Mouse (Mus musculus) adrenal gland, postnatal 14 days (tissue): ENCODE measurements around the gene Rbms3. TPM values are rescaled to one million over a fixed set of nuclear protein-coding genes. Genes with fewer than 3 reads are reported as not detected.

Experiments
- DNase-seq: peaks from one replicate; pipeline ENCODE4 v3.0.0; 2021; ENCODE audit warnings: mixed read lengths
- total RNA-seq: library from RNA; stranded (reverse); gene quantifications from 2 replicates; pipeline ENCODE4 v1.2.3, GENCODE M21; 2021

Gene Rbms3
- total RNA-seq, 1 experiment from 2014 or later = 27.8 TPM

GRCm38 (mm10) chr9:116639597-116640301 lies 990.0 kb downstream of the Rbms3 start:
- peak; percentile 34 for DNase-seq

- DNase-seq = no peak
Measured at GRCm38 (mm10) chr9:116633786-116634185, 995.9 kb downstream of the Rbms3 start.

GRCm38 (mm10) chr9:116633075-116633474 lies 996.6 kb downstream of the Rbms3 start:
- no peak for DNase-seq

- no peak for DNase-seq
Measured at GRCm38 (mm10) chr9:116631816-116632215, 997.9 kb downstream of the Rbms3 start.

- no peak for DNase-seq
Measured at GRCm38 (mm10) chr9:116630805-116631204, 998.9 kb downstream of the Rbms3 start.

- no peak for DNase-seq
Measured at GRCm38 (mm10) chr9:116620434-116620833, 1009.3 kb downstream of the Rbms3 start.

GRCm38 (mm10) chr9:116618886-116619285 lies 1010.8 kb downstream of the Rbms3 start:
- no peak for DNase-seq

- no peak for DNase-seq
Measured at GRCm38 (mm10) chr9:116613276-116613675, 1016.4 kb downstream of the Rbms3 start.

GRCm38 (mm10) chr9:116596046-116596445 lies 1033.7 kb downstream of the Rbms3 start:
- no peak for DNase-seq

- DNase-seq = no peak
Measured at GRCm38 (mm10) chr9:116592486-116592885, 1037.2 kb downstream of the Rbms3 start.

GRCm38 (mm10) chr9:116591071-116591470 lies 1038.6 kb downstream of the Rbms3 start:
- no peak for DNase-seq

- DNase-seq = no peak
Measured at GRCm38 (mm10) chr9:116569680-116570079, 1060.0 kb downstream of the Rbms3 start.

GRCm38 (mm10) chr9:116566711-116567110 lies 1063.0 kb downstream of the Rbms3 start:
- DNase-seq = no peak

- no peak for DNase-seq
Measured at GRCm38 (mm10) chr9:116557781-116558180, 1071.9 kb downstream of the Rbms3 start.

GRCm38 (mm10) chr9:116556641-116557040 lies 1073.1 kb downstream of the Rbms3 start:
- no peak for DNase-seq

GRCm38 (mm10) chr9:116553181-116553580 lies 1076.5 kb downstream of the Rbms3 start:
- peak; percentile 21 for DNase-seq

GRCm38 (mm10) chr9:116546156-116546555 lies 1083.6 kb downstream of the Rbms3 start:
- DNase-seq = no peak

- DNase-seq = no peak
Measured at GRCm38 (mm10) chr9:116542793-116543192, 1086.9 kb downstream of the Rbms3 start.

GRCm38 (mm10) chr9:116541976-116542375 lies 1087.7 kb downstream of the Rbms3 start:
- no peak for DNase-seq

- peak; percentile 36 for DNase-seq
Measured at GRCm38 (mm10) chr9:116535709-116536108, 1094.0 kb downstream of the Rbms3 start.

GRCm38 (mm10) chr9:116533381-116533780 lies 1096.3 kb downstream of the Rbms3 start:
- no peak for DNase-seq

GRCm38 (mm10) chr9:116531121-116531520 lies 1098.6 kb downstream of the Rbms3 start:
- no peak for DNase-seq

GRCm38 (mm10) chr9:116524386-116524785 lies 1105.3 kb downstream of the Rbms3 start:
- DNase-seq = no peak
